Mouse (Mus musculus) kidney, embryonic 16.5 days (tissue): ENCODE data around the gene Gm26992. TPM values are rescaled to one million over a fixed set of nuclear protein-coding genes. Genes with fewer than 3 reads are reported as not detected.
A peak's percentile ranks its signal among the peaks of the same experiment; 100 is the strongest.

Experiments used
- ATAC-seq: fragments of 200-750 bp; cut with Nextera tagmentation; 2 replicates; pipeline ENCODE4 v1.8.0; 2017; ENCODE audit warnings: moderate TSS enrichment; ENCODE audit not compliant: low FRiP score, low TSS enrichment
- H3K27ac ChIP-seq: fragments of 300-500 bp; sonication (generic); 2 replicates; pipeline ENCODE4 v1.5.1; 2014; ENCODE audit warnings: low read length
- H3K27me3 ChIP-seq: fragments of 300-500 bp; sonication (generic); 2 replicates; pipeline ENCODE4 v1.6.1; 2014; ENCODE audit warnings: low read length, control low read depth, mixed read lengths; ENCODE audit not compliant: insufficient read depth
- H3K36me3 ChIP-seq: fragments of 300-500 bp; sonication (generic); 2 replicates; pipeline ENCODE4 v1.6.1; 2014; ENCODE audit warnings: low read length, control low read depth, mixed read lengths; ENCODE audit not compliant: insufficient read depth
- H3K4me1 ChIP-seq: fragments of 300-500 bp; sonication (generic); 2 replicates; pipeline ENCODE4 v1.6.1; 2014; ENCODE audit warnings: low read length, control low read depth, mixed read lengths; ENCODE audit not compliant: insufficient read depth
- H3K4me2 ChIP-seq: fragments of 300-500 bp; sonication (generic); replicated peaks from 2 replicates; pipeline ENCODE4 v1.6.1; 2014; ENCODE audit warnings: low read depth, low read length
- H3K4me3 ChIP-seq: fragments of 300-500 bp; sonication (generic); 2 replicates; pipeline ENCODE4 v1.5.1; 2014; ENCODE audit warnings: mild to moderate bottlenecking, low read length
- H3K9ac ChIP-seq: fragments of 300-500 bp; sonication (generic); replicated peaks from 2 replicates; pipeline ENCODE4 v1.6.1; 2014; ENCODE audit warnings: low read length
- H3K9me3 ChIP-seq: fragments of 300-500 bp; sonication (generic); 2 replicates; pipeline ENCODE4 v1.6.1; 2016; ENCODE audit warnings: low read length, control low read depth
- WGBS: fragments of 180-500 bp; shearing (Covaris S2); extraction: QIAGEN DNeasy Blood & Tissue Kit; methylation state at CpG from one replicate; pipeline ENCODE4 v1.1.7; 2014; 5-methylcytosine and 5-hydroxymethylcytosine counted together
- polyA plus RNA-seq: library from polyadenylated mRNA; unstranded; fragments of >200 nt; fragmentation: Nextera tagmentation; extraction: Ambion mirVana; gene quantifications from 2 replicates; pipeline ENCODE4 v1.2.1, GENCODE M21; 2015

Gene Gm26992
- polyA plus RNA-seq, 1 experiment from 2014 or later: not detected

GRCm38 (mm10) chrX:103481243-103482096 is 59.7 kb downstream of the Gm26992 start:
- Histone ChIP-seq H3K4me1 (no peaks in the 10 kb centered on the region), H3K36me3 (no peaks in the 10 kb centered on the region), H3K27me3 (no peaks in the 10 kb centered on the region), H3K9ac (peak overlapping the region; percentile 53), H3K4me3 (peak overlapping the region; percentile 53), H3K4me2 (peak overlapping the region; percentile 39), H3K9me3 (peaks cover 3% of the 10 kb centered on the region; the same call in 1 of the 2 replicates), H3K27ac (peak overlapping the region; percentile 85)
- peak; percentile 72 for ATAC-seq
- WGBS: 60% methylated on average over 32 of the region's 32 CpGs

GRCm38 (mm10) chrX:103482097-103482451 is 60.3 kb downstream of the Gm26992 start:
- ATAC-seq: 0 out of 2 replicates have a peak, but pooled peaks have one; percentile 9
- Histone ChIP-seq H3K4me3 (peak overlapping the region; percentile 53), H3K9me3 (peaks cover 3% of the 10 kb centered on the region; the same call in 1 of the 2 replicates), H3K27me3 (no peaks in the 10 kb centered on the region), H3K9ac (peak overlapping the region; percentile 53), H3K27ac (peak overlapping the region; percentile 85), H3K4me1 (no peaks in the 10 kb centered on the region), H3K36me3 (no peaks in the 10 kb centered on the region), H3K4me2 (peak overlapping the region; percentile 39; the same call in 1 of the 2 replicates)
- 59% methylated on average over 24 of the region's 24 CpGs for WGBS

- Histone ChIP-seq H3K9ac (no peak overlapping the region), H3K36me3 (no peaks in the 10 kb centered on the region), H3K27ac (no peak overlapping the region), H3K4me1 (no peaks in the 10 kb centered on the region), H3K27me3 (no peaks in the 10 kb centered on the region), H3K4me2 (peak overlapping the region; percentile 47), H3K9me3 (peaks cover 3% of the 10 kb centered on the region; the same call in 1 of the 2 replicates), H3K4me3 (peak overlapping the region; percentile 53)
- peak; percentile 70; the same call in 1 of the 2 replicates for ATAC-seq
- 57% methylated on average over 17 of the region's 17 CpGs for WGBS
Observed at GRCm38 (mm10) chrX:103483047-103483446, 61.2 kb downstream of the Gm26992 start.

GRCm38 (mm10) chrX:103484050-103484449 is 62.2 kb downstream of the Gm26992 start:
- H3K9ac ChIP-seq: no peak overlapping the region
- no peak overlapping the region for H3K4me3 ChIP-seq
- H3K27ac ChIP-seq: no peak overlapping the region
- 43% methylated on average over 2 of the region's 2 CpGs for WGBS
- H3K27me3 ChIP-seq: no peaks in the 10 kb centered on the region
- peak overlapping the region; percentile 47 for H3K4me2 ChIP-seq
- no peaks in the 10 kb centered on the region for H3K36me3 ChIP-seq
- no peaks in the 10 kb centered on the region for H3K4me1 ChIP-seq
- H3K9me3 ChIP-seq: peaks cover 3% of the 10 kb centered on the region; the same call in 1 of the 2 replicates
- ATAC-seq: no peak

GRCm38 (mm10) chrX:103490853-103491252 is 69.0 kb downstream of the Gm26992 start:
- Histone ChIP-seq H3K27ac (no peak overlapping the region), H3K4me1 (peaks cover 11% of the 10 kb centered on the region), H3K4me3 (no peak overlapping the region), H3K9ac (no peak overlapping the region), H3K4me2 (no peak overlapping the region), H3K27me3 (no peaks in the 10 kb centered on the region), H3K9me3 (no peaks in the 10 kb centered on the region), H3K36me3 (no peaks in the 10 kb centered on the region)
- ATAC-seq: no peak
- 79% methylated on average over 2 of the region's 2 CpGs for WGBS

- peak; percentile 39; the same call in 1 of the 2 replicates for ATAC-seq
- no peaks in the 10 kb centered on the region for H3K27me3 ChIP-seq
- peak overlapping the region; percentile 82 for H3K9ac ChIP-seq
- WGBS: 40% methylated on average over 10 of the region's 10 CpGs
- H3K27ac ChIP-seq: peak overlapping the region; percentile 95
- no peaks in the 10 kb centered on the region for H3K9me3 ChIP-seq
- peaks cover 12% of the 10 kb centered on the region for H3K4me1 ChIP-seq
- H3K4me3 ChIP-seq: peak overlapping the region; percentile 65
- peak overlapping the region; percentile 58 for H3K4me2 ChIP-seq
- H3K36me3 ChIP-seq: 0 out of 2 replicates have a peak, but pooled peaks cover 4% of the 10 kb centered on the region
Observed at GRCm38 (mm10) chrX:103492398-103493256, 70.8 kb downstream of the Gm26992 start.

GRCm38 (mm10) chrX:103493351-103494173 is 71.8 kb downstream of the Gm26992 start:
- Histone ChIP-seq H3K27ac (peak overlapping the region; percentile 95), H3K4me3 (peak overlapping the region; percentile 65), H3K36me3 (0 out of 2 replicates have a peak, but pooled peaks cover 4% of the 10 kb centered on the region), H3K27me3 (no peaks in the 10 kb centered on the region), H3K9me3 (no peaks in the 10 kb centered on the region), H3K9ac (peak overlapping the region; percentile 82), H3K4me1 (peaks cover 12% of the 10 kb centered on the region), H3K4me2 (peak overlapping the region; percentile 58)
- WGBS: under 1% methylated on average over 53 of the region's 55 CpGs
- peak; percentile 98 for ATAC-seq

- 94% methylated on average over 3 of the region's 3 CpGs for WGBS
Observed at GRCm38 (mm10) chrX:103499374-103499773, 77.6 kb downstream of the Gm26992 start.

GRCm38 (mm10) chrX:103500137-103500536 is 78.3 kb downstream of the Gm26992 start:
- no peak overlapping the region for H3K4me3 ChIP-seq
- H3K4me2 ChIP-seq: no peak overlapping the region
- 0 out of 2 replicates have a peak, but pooled peaks cover 3% of the 10 kb centered on the region for H3K4me1 ChIP-seq
- H3K9ac ChIP-seq: no peak overlapping the region
- peak; percentile 53; the same call in 1 of the 2 replicates for ATAC-seq
- H3K36me3 ChIP-seq: peaks cover 16% of the 10 kb centered on the region; the same call in 1 of the 2 replicates
- H3K9me3 ChIP-seq: no peaks in the 10 kb centered on the region
- 81% methylated on average over 2 of the region's 2 CpGs for WGBS
- H3K27me3 ChIP-seq: no peaks in the 10 kb centered on the region
- H3K27ac ChIP-seq: no peak overlapping the region

More at GRCm38 (mm10) chrX:103499374-103499773, 77.6 kb downstream of the Gm26992 start:
- no peak overlapping the region for H3K9ac ChIP-seq
- H3K27me3 ChIP-seq: no peaks in the 10 kb centered on the region
- H3K4me1 ChIP-seq: peaks cover 8% of the 10 kb centered on the region; the same call in 1 of the 2 replicates
- H3K36me3 ChIP-seq: peaks cover 16% of the 10 kb centered on the region; the same call in 1 of the 2 replicates
- H3K9me3 ChIP-seq: no peaks in the 10 kb centered on the region
- H3K27ac ChIP-seq: no peak overlapping the region
- no peak overlapping the region for H3K4me2 ChIP-seq
- no peak for ATAC-seq
- H3K4me3 ChIP-seq: no peak overlapping the region
